Mouse (Mus musculus): ENCODE data around the gene Tmbim7. TPM values are rescaled to one million over a fixed set of nuclear protein-coding genes. Genes with fewer than 3 reads are reported as not detected.

The Tmbim7 gene
- total RNA-seq, 2 experiments from 2014 or later, result not detected

Small RNAs within 50 kb of the gene (microRNA-seq; reads per million reads assigned to microRNA genes)
- gene Gm22926 (0 reads per million in 2 experiments), gene Gm26238 (0 reads per million in 2 experiments)

Other genes starting within 250 kb of the Tmbim7 start
- gene Fam133b, start 107.3 kb upstream of the Tmbim7 start, total RNA-seq (2021), result 10 to 100 TPM; 37.8 to 41.9 TPM
- 1 to 10 TPM; 2.7 to 3.5 TPM for gene 1700109H08Rik, start 79.6 kb upstream of the Tmbim7 start, total RNA-seq (2021)
- 10 to 100 TPM; 23.5 to 28.3 TPM for gene Pex1, start 55.1 kb upstream of the Tmbim7 start, total RNA-seq (2021)
- gene Rbm48, start 54.6 kb upstream of the Tmbim7 start, total RNA-seq (2021), result 10 to 100 TPM; 12.1 to 12.8 TPM
- gene Gatad1, start 6.0 kb downstream of the Tmbim7 start, total RNA-seq (2021), result 100 to 1,000 TPM; 117 to 118 TPM
- gene Ankib1, start 151.7 kb downstream of the Tmbim7 start, total RNA-seq (2021), result 10 to 100 TPM; 67.2 to 68.3 TPM
- 10 to 100 TPM; 41.3 to 43.3 TPM for gene Krit1, start 152.0 kb downstream of the Tmbim7 start, total RNA-seq (2021)
- not detected for gene Lrrd1, start 194.0 kb downstream of the Tmbim7 start, total RNA-seq (2021)
- gene Mterf1a, start 242.8 kb downstream of the Tmbim7 start, total RNA-seq (2021), result 1 to 10 TPM; 6.5 to 7.2 TPM

Data from left cerebral cortex, postnatal 14 days (tissue).